Mouse (Mus musculus) ES-CJ7 (cell line): ENCODE results near the gene Ttc21b.

Experiments used
- DNase-seq: peaks from one replicate; pipeline ENCODE4 v3.0.0; 2011; ENCODE audit warnings: low read depth, low spot score

Ttc21b gene

GRCm38 (mm10) chr2:66171643-66172042, 84.8 kb downstream of the Ttc21b start:
- no peak for DNase-seq

GRCm38 (mm10) chr2:66170721-66171120, 85.7 kb downstream of the Ttc21b start:
- no peak for DNase-seq

GRCm38 (mm10) chr2:66165025-66165424, 91.4 kb downstream of the Ttc21b start:
- DNase-seq, result no peak

GRCm38 (mm10) chr2:66158140-66158915, 98.1 kb downstream of the Ttc21b start:
- DNase-seq, result no peak

GRCm38 (mm10) chr2:66151436-66151835, 105.0 kb downstream of the Ttc21b start:
- peak; percentile 65 for DNase-seq

GRCm38 (mm10) chr2:66150531-66150930, 105.9 kb downstream of the Ttc21b start:
- no peak for DNase-seq

- no peak for DNase-seq
These were observed 107.7 kb downstream of the Ttc21b start for GRCm38 (mm10) chr2:66148654-66149230.

GRCm38 (mm10) chr2:66146473-66146872, 109.9 kb downstream of the Ttc21b start:
- no peak for DNase-seq

- no peak for DNase-seq
These were observed 111.6 kb downstream of the Ttc21b start for GRCm38 (mm10) chr2:66144770-66145169.

- DNase-seq, result no peak
These were observed 113.1 kb downstream of the Ttc21b start for GRCm38 (mm10) chr2:66143284-66143683.

- DNase-seq, result no peak
These were observed 113.7 kb downstream of the Ttc21b start for GRCm38 (mm10) chr2:66142711-66143110.

GRCm38 (mm10) chr2:66142268-66142667, 114.1 kb downstream of the Ttc21b start:
- no peak for DNase-seq

- no peak for DNase-seq
These were observed 116.2 kb downstream of the Ttc21b start for GRCm38 (mm10) chr2:66140246-66140645.
